Mouse (Mus musculus): Measurements from ENCODE around the gene Gm6710. TPM values are rescaled to one million over a fixed set of nuclear protein-coding genes. Genes with fewer than 3 reads are reported as not detected.
"Not testable (repeated sequence)": the region's sequence is repeated elsewhere in the genome, so short reads cannot be mapped to it uniquely, and the experiment has no call there.

Gm6710 gene
- polyA plus RNA-seq (2012; rRNA removed): 5.1 and 5.5 TPM in 2 replicates
- 18.7 and 23.2 TPM in 2 replicates for polyA plus RNA-seq (2014; fragmentation: Nextera tagmentation; extraction: Ambion mirVana)

- H3K4me3 ChIP-seq (replicated peaks; ENCODE audit: low read length); H3K27me3 ChIP-seq (ENCODE audit: control insufficient read depth, insufficient read depth, low read length); ATAC-seq (ENCODE audit: low FRiP score, low read depth); H3K36me3 ChIP-seq (ENCODE audit: control insufficient read depth, insufficient read depth, low read length); H3K4me2 ChIP-seq (replicated peaks; ENCODE audit: low read depth, low read length, severe bottlenecking); H3K27ac ChIP-seq (replicated peaks; ENCODE audit: low read depth, low read length); H3K9ac ChIP-seq (ENCODE audit: low read depth, low read length, severe bottlenecking); H3K4me1 ChIP-seq (ENCODE audit: control insufficient read depth, insufficient read depth, low read length); DNase-seq (ENCODE audit: low spot score); H3K9me3 ChIP-seq (ENCODE audit: control insufficient read depth, low read length): not testable (repeated sequence)
- WGBS: no CpG with 5 or more reads among the region's 7 CpGs
Observed at GRCm38 (mm10) chr2:175869024-175869423, at the start of gene Gm6710. TSS of gene Gm6710 (plus strand) at chr2:175869219.

Other genes starting within 250 kb of the Gm6710 start
- gene Gm11007, start 225.2 kb upstream of the Gm6710 start, polyA plus RNA-seq (2012; rRNA removed): not detected in 2 replicates
- gene Gm11007, start 225.2 kb upstream of the Gm6710 start, polyA plus RNA-seq (2014; fragmentation: Nextera tagmentation; extraction: Ambion mirVana): not detected in 2 replicates
- gene Zfp969, start 165.6 kb upstream of the Gm6710 start, polyA plus RNA-seq (2012; rRNA removed): not detected in 2 replicates
- gene Zfp969, start 165.6 kb upstream of the Gm6710 start, polyA plus RNA-seq (2014; fragmentation: Nextera tagmentation; extraction: Ambion mirVana): 22.6 and 32.5 TPM in 2 replicates
- not detected in 2 replicates for gene Gm2007, start 127.7 kb upstream of the Gm6710 start, polyA plus RNA-seq (2012; rRNA removed)
- gene Gm2007, start 127.7 kb upstream of the Gm6710 start, polyA plus RNA-seq (2014; fragmentation: Nextera tagmentation; extraction: Ambion mirVana): not detected in 2 replicates
- gene Gm14288, start 68.1 kb upstream of the Gm6710 start, polyA plus RNA-seq (2012; rRNA removed): 3.2 and 5.1 TPM in 2 replicates
- 2.5 and 6.2 TPM in 2 replicates for gene Gm14288, start 68.1 kb upstream of the Gm6710 start, polyA plus RNA-seq (2014; fragmentation: Nextera tagmentation; extraction: Ambion mirVana)
- gene Zfp966, start 61.9 kb downstream of the Gm6710 start, polyA plus RNA-seq (2012; rRNA removed): 3.3 and 7.0 TPM in 2 replicates
- gene Zfp966, start 61.9 kb downstream of the Gm6710 start, polyA plus RNA-seq (2014; fragmentation: Nextera tagmentation; extraction: Ambion mirVana): 2.6 and 3.9 TPM in 2 replicates
- gene Gm2026, start 96.1 kb downstream of the Gm6710 start, polyA plus RNA-seq (2012; rRNA removed): 6.0 and 7.3 TPM in 2 replicates
- 20.1 and 25.4 TPM in 2 replicates for gene Gm2026, start 96.1 kb downstream of the Gm6710 start, polyA plus RNA-seq (2014; fragmentation: Nextera tagmentation; extraction: Ambion mirVana)